Mouse (Mus musculus): ENCODE measurements around the gene Wfs1.

DNA sequence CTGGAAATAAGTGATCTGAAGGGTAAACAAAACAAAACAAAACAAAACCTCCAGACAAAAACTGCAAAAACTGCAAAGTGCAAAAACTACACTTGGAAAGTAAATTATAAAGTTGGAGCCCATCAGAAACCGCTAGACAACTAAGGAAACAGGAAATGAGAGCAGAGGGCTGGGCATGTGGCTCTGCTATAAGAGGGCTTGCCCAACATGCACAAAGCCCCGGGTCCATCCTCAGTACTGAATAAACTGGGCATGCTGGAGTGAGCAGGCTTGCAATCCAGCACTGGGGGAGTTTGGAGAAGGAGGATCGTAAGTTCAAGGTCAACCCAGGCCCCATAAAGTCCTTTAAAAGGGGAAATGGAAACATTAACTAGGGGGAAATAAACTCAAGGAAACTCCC lies 28.2 kb upstream of the Wfs1 start:
- TF ChIP-seq POLR2A (IDR thresholded peaks at IDR 0.05; ENCODE audit: insufficient read depth, low read depth, low read length) = no peak
- no peak for TF ChIP-seq CTCF (IDR thresholded peaks at IDR 0.05)
